Mouse (Mus musculus) megakaryocyte progenitor cell, adult 5-6 weeks (primary cell): ENCODE data around the gene Hs1bp3. TPM values are rescaled to one million over a fixed set of nuclear protein-coding genes. Genes with fewer than 3 reads are reported as not detected.

ENCODE experiments used
- ATAC-seq: replicated peaks from 2 replicates; pipeline ENCODE4 v1.8.0; 2016; ENCODE audit warnings: mild to moderate bottlenecking, moderate TSS enrichment, inconsistent platforms; ENCODE audit not compliant: poor library complexity
- total RNA-seq, 2 experiments: library from RNA; stranded (forward) in 1 of 2; stranded (reverse) in 1 of 2; fragments of 157-497, 149-512 nt in 1 of 2; fragments of 200-1000 nt in 1 of 2; gene quantifications; 2 replicates each; pipeline versions ENCODE4 v1.2.3 to v1.2.4; 2015 to 2017

Gene Hs1bp3
- total RNA-seq, 2 experiments from 2014 or later = 7.4 to 8.3 TPM

DNA sequence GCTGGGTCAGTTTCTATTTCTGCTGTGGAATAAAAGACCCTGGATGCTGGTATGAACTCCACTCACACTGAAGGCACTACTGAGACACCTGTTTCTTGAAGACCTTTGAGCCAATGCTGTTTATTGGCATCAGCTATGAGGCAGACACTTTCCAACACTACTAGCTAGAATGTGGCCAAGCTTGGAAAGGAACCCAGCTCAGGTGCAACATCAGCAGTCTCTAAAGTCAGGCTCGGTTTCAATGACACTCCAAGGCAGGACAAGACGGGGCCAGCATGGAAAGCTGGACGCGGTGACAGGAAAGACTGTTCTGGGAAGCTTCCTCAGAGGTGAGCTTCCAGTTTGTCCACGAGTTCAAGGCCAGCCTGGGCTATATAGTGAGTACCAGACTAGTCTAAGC is 80.0 kb downstream of the Hs1bp3 start:
- no peak for ATAC-seq

Other genes with a start within 250 kb of the Hs1bp3 start
- 61.2 and 64.0 TPM in 2 replicates for gene Ldah, start 105.3 kb upstream of the Hs1bp3 start, total RNA-seq (2015)
- gene Ldah, start 105.3 kb upstream of the Hs1bp3 start, total RNA-seq (2017) = 29.2 and 34.6 TPM in 2 replicates
- gene Gdf7, start 11.5 kb upstream of the Hs1bp3 start, total RNA-seq (2015) = not detected in 2 replicates
- gene Gdf7, start 11.5 kb upstream of the Hs1bp3 start, total RNA-seq (2017) = not detected in 2 replicates
- gene Rhob, start 186.6 kb downstream of the Hs1bp3 start, total RNA-seq (2015) = 112 and 160 TPM in 2 replicates
- gene Rhob, start 186.6 kb downstream of the Hs1bp3 start, total RNA-seq (2017) = 50.4 and 64.6 TPM in 2 replicates